In genomic region chr8:115522527-115522926, GRCm38 (mm10) we compare ENCODE assay signal across 13 mouse cellular contexts.
DNase-seq lines count a peak whose midpoint lies in the region; ATAC-seq and TF ChIP-seq lines count a peak whose summit lies in the region.
"Had no signal": no experiment of that assay in that cellular context is flagged by ENCODE, and none has a peak within 500 bp of the region (broad histone marks: within the 10 kb centered on the region; RNA-seq: fewer than 3 reads in every experiment).

No protein-coding gene starts in this region.

- H3K4me1 ChIP-seq in intestine, postnatal 0 days (replicated peaks; ENCODE audit: control insufficient read depth, insufficient read depth, low read length) = peaks cover 4% of the 10 kb centered on the region; the same call in 1 of the 2 replicates
- peaks cover 8% of the 10 kb centered on the region; the same call in 1 of the 2 replicates for H3K4me1 ChIP-seq in forebrain, embryonic 10.5 days
- H3K4me1 ChIP-seq: hindbrain, embryonic 13.5 days had no signal

- 27% methylated on average over 5 of the region's 5 CpGs for WGBS in intestine, postnatal 0 days
- WGBS in forebrain, embryonic 10.5 days = 72% methylated on average over 5 of the region's 5 CpGs

- TF ChIP-seq CTCF in intestine, postnatal 0 days (IDR thresholded peaks at IDR 0.05; ENCODE audit: low read depth) = peak; percentile 68

- H3K27ac ChIP-seq in intestine, postnatal 0 days (ENCODE audit: low read depth, low read length) = 0 out of 2 replicates have a peak overlapping the region, but pooled peaks have one; percentile 15
- no peak overlapping the region for H3K27ac ChIP-seq in forebrain, embryonic 10.5 days
- H3K27ac ChIP-seq: hindbrain, embryonic 13.5 days had no signal

- H3K27me3 ChIP-seq in intestine, postnatal 0 days (replicated peaks; ENCODE audit: control insufficient read depth, insufficient read depth, low read length) = no peaks in the 10 kb centered on the region
- no peaks in the 10 kb centered on the region for H3K27me3 ChIP-seq in forebrain, embryonic 10.5 days (ENCODE audit: poor library complexity, severe bottlenecking)
- H3K27me3 ChIP-seq: heart, embryonic 12.5 days; hindbrain, embryonic 13.5 days had no signal

- peak; percentile 94 for DNase-seq in heart, adult 11 months
- no peak for DNase-seq in heart, postnatal 10 days
- DNase-seq in ES-CJ7 (ENCODE audit: low read depth, low spot score) = peak; percentile 16
- no peak for DNase-seq in thymus, postnatal 4 days
- DNase-seq in forebrain, embryonic 10.5 days (ENCODE audit: extremely low spot score, low spot score) = no peak
- no peak for DNase-seq in heart, postnatal 25 days (ENCODE audit: low spot score)
- DNase-seq: cerebellum, postnatal 14 days; right cerebral cortex, adult 18-20 months had no signal

- ATAC-seq in intestine, postnatal 0 days = peak; percentile 90
- ATAC-seq in megakaryocyte, adult 5-6 weeks (ENCODE audit: poor library complexity, severe bottlenecking) = peak; percentile 83
- ATAC-seq: midbrain, embryonic 16.5 days had no signal

- no peak overlapping the region for H3K9ac ChIP-seq in intestine, postnatal 0 days (ENCODE audit: low read depth, low read length)
- H3K9ac ChIP-seq: heart, embryonic 12.5 days; hindbrain, embryonic 13.5 days had no signal

- H3K36me3 ChIP-seq in intestine, postnatal 0 days (ENCODE audit: control insufficient read depth, insufficient read depth) = no peaks in the 10 kb centered on the region
- no peaks in the 10 kb centered on the region for H3K36me3 ChIP-seq in forebrain, embryonic 10.5 days (replicated peaks)
- H3K36me3 ChIP-seq: heart, embryonic 12.5 days; hindbrain, embryonic 13.5 days had no signal

- no peaks in the 10 kb centered on the region for H3K9me3 ChIP-seq in intestine, postnatal 0 days (ENCODE audit: control insufficient read depth)
- H3K9me3 ChIP-seq in forebrain, embryonic 10.5 days = no peaks in the 10 kb centered on the region
- H3K9me3 ChIP-seq: hindbrain, embryonic 13.5 days had no signal

- H3K4me3 ChIP-seq in intestine, postnatal 0 days (ENCODE audit: low read depth, low read length) = no peak overlapping the region
- no peak overlapping the region for H3K4me3 ChIP-seq in forebrain, embryonic 10.5 days
- H3K4me3 ChIP-seq: heart, embryonic 12.5 days; hindbrain, embryonic 13.5 days had no signal

- H3K4me2 ChIP-seq in intestine, postnatal 0 days (replicated peaks; ENCODE audit: low read depth) = no peak overlapping the region
- H3K4me2 ChIP-seq: heart, embryonic 12.5 days; hindbrain, embryonic 13.5 days had no signal

- intact Hi-C loops in heart, postnatal 10 days (cut with DNase I) = no loop called here
- intact Hi-C loops in heart, postnatal 25 days (cut with DNase I) = no loop called here

Comparison
In these comparisons a context has a peak if more than half of its experiments do, and no peak if none do; other contexts are left out.
1. DNase-seq: peak in heart, adult 11 months (single experiment) and ES-CJ7 (single experiment); none in heart, postnatal 10 days (0 of 2), thymus, postnatal 4 days (single experiment), forebrain, embryonic 10.5 days (single experiment) and heart, postnatal 25 days (single experiment).